Mouse (Mus musculus): ENCODE measurements around the gene 1110051M20Rik. TPM values are rescaled to one million over a fixed set of nuclear protein-coding genes. Genes with fewer than 3 reads are reported as not detected.
"Not testable (repeated sequence)": the region's sequence is repeated elsewhere in the genome, so short reads cannot be mapped to it uniquely, and the experiment has no call there.

The 1110051M20Rik gene
- total RNA-seq, 2 experiments from 2014 or later = 7.0 to 14.0 TPM

DNA sequence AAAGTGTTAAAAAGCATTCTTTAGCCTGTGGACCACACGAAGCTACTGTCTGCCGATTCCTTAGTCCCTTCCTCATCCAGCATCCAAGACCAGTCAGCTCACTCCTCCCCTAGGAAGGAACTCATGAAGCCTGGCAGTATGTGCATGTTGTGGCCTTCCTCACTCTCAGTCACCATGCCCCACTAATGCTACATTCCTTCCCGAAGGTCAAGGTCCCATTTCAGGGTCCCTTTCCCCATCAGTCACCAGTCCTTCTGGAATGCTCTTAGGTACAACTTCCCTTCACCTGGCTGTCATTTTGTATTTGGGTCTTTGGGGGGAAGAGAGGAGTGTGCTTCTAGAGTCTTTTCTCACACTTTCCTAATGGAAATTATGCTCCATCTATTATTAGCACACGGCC is 192.5 kb downstream of the 1110051M20Rik start:
- DNase-seq (ENCODE audit: low spot score) = no peak
- intact Hi-C loops (cut with DNase I) = no loop called here

DNA sequence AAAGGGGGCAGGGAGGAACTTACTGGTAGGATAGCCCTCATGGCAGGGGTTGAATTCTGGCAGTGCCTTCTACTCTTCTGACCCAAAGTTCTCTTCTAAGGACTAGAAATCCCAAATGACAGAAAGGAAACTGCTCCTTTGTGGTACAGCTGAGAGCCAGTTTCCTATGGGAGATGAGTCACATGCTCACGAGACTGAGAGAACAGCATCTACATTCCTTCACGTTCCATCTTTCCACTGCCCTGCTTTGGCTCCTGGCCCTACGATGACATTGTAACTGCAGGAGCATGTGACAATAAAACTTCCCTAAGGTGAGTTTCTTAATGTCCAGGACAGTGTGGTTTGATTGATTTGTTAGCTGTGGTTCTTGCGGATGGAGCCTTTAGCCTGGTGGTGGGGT is 196.1 kb downstream of the 1110051M20Rik start:
- intact Hi-C loops (cut with DNase I) = no loop called here
- no peak for DNase-seq (ENCODE audit: low spot score)

DNA sequence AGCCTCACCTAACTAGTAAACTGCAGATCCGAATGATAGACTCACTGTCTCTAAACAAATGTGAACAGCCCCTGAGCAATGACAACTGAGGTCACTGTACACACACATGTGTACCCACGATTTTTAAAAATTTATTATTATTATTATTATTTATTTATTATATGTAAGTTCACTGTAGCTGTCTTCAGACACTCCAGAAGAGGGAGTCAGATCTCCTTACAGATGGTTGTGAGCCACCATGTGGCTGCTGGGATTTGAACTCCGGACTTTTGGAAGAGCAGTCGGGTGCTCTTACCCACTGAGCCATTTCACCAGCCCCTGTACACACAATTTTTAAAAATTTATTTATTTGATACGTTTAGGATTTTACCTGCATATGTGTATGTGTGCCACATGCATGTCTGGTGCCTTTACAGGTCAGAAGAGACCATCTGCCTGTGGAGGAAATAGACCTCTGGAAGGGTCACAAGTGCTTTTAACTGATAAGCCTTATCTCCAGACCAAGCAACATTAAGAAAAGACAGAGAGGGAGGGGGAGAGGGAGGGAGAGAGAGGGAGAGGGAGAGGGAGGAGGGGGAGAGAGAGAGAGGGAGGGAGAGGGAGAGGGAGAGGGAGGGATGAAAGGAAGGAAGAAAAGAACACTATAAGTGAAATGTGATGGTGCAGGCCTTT is 199.8 kb downstream of the 1110051M20Rik start:
- no peak for DNase-seq (ENCODE audit: low spot score)
- intact Hi-C loops (cut with DNase I) = no loop called here

DNA sequence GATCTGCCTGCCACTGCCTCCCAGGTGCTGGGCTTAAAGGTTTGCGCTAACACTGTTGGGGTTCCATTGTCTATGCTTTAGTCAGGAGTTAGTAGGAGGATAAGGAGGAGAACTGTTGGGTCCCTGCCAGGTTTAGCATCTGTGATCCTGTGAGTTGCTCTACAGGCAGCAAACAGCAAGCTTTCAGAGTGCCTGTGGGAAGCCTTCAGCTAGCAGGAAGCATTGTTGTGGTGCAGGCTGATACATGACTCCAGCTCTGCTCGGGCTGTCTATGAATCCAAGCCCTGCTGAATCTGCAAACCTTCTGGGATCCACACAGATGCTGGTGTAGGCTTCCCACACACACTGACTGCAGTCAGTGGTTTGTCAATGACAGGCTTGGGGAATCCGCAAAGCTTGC is 201.1 kb downstream of the 1110051M20Rik start:
- intact Hi-C loops (cut with DNase I) = no loop called here

DNA sequence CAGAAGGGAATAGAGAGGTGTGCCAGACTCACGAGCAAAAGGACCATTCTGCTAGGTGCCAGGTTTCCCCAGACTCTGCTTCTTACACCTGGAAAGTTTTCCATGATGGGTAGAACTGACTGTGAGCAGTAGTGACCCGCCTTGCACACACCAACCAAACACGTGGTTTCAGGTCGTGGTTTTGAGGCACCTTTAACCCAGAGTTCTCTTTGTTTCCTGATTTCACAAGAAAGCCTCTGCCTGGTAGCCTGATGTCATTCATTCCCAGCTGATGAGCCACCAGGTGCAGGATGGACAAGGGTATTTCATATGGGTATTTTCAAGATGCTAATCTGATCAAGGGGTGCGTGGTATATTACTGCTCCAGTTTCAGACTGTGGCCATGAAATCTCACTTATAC is 202.0 kb downstream of the 1110051M20Rik start:
- DNase-seq (ENCODE audit: low spot score) = no peak
- intact Hi-C loops (cut with DNase I) = no loop called here

More for the DNA sequence above, 201.1 kb downstream of the 1110051M20Rik start:
- no peak for DNase-seq (ENCODE audit: low spot score)

DNA sequence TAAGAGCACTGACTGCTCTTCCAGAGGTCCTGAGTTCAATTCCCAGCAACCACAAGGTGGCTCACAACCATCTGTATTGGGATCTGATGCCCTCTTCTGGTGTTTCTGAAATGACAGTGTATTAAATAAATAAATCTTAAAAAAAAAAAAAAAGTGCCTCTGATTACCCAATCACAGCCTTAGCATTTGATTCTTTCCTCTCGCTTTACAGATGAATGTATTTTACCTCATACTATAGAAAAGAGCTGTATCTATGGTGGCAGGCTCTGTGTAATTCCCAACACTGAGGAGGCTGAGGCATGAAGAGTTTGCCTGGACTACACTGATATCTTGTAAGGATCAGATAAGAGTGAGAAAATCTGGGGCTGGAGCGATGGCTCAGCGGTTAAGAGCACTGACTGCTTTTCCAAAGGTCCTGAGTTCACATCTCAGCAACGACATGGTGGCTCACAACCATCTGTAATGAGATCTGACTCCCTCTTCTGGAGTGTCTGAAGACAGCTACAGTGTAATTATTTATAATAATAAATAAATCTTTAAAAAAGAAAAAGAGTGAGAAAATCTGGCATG is 206.9 kb downstream of the 1110051M20Rik start:
- not testable (repeated sequence) for DNase-seq (ENCODE audit: low spot score)
- intact Hi-C loops (cut with DNase I) = loop anchor here (2.0 kb wide), 2 partner anchors 27 to 35 kb away; partner anchors contain the start of genes Acp2, Arfgap2 and Nr1h3

- intact Hi-C loops (cut with DNase I) = loop anchor here (2.0 kb wide), 2 partner anchors 28 to 34 kb away; partner anchors contain the start of genes Acp2, Arfgap2 and Nr1h3
Measured at GRCm38 (mm10) chr2:91236601-91237510, 207.6 kb downstream of the 1110051M20Rik start, which contains the start of gene Ddb2. Gene Ddb2 (minus strand): TSS chr2:91236982.

DNA sequence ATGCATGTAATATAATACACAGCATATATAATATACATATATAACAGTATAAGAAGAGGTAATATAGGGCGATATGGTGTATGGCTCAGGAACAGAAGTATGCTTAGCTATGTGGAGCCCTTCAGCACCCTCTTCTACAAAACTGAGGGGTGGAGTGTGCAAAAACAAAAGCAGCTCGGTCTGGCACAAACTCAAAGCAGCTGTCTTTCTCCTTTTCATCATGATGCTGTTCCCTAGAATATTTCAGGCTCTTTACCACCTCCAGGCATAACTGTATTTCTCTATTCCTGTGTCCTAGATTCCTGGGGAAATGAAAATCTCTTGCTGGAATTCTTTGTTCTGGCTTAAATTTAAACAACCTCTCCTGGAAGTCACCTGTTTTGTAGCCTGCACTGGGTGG is 214.8 kb downstream of the 1110051M20Rik start:
- no peak for DNase-seq (ENCODE audit: low spot score)
- intact Hi-C loops (cut with DNase I) = no loop called here

More at GRCm38 (mm10) chr2:91236601-91237510, 207.6 kb downstream of the 1110051M20Rik start, which contains the start of gene Ddb2:
- DNase-seq (ENCODE audit: low spot score) = peak; percentile 82

Small RNAs within 50 kb of the gene (microRNA-seq; reads per million reads assigned to microRNA genes)
- not detected for gene Gm22071

Other genes starting within 250 kb of the 1110051M20Rik start
- 10 to 100 TPM; 13.8 to 15.9 TPM for gene Nr1h3, start 241.9 kb downstream of the 1110051M20Rik start, total RNA-seq (2021)
- gene Acp2, start 241.8 kb downstream of the 1110051M20Rik start, total RNA-seq (2021) = 10 to 100 TPM; 17.6 to 22.8 TPM
- 1 to 10 TPM; 2.9 to 3.1 TPM for gene Ddb2, start 207.7 kb downstream of the 1110051M20Rik start, total RNA-seq (2021)
- 100 to 1,000 TPM; 133 to 138 TPM for gene Pacsin3, start 188.8 kb downstream of the 1110051M20Rik start, total RNA-seq (2021)
- gene Arfgap2, start 179.7 kb downstream of the 1110051M20Rik start, total RNA-seq (2021) = 10 to 100 TPM; 56.2 TPM
- gene Lrp4, start 12.8 kb upstream of the 1110051M20Rik start, total RNA-seq (2021) = 10 to 100 TPM in 1 of 2 experiments, 1 to 10 TPM in 1; 9.7 to 12.0 TPM
- 10 to 100 TPM; 45.0 to 49.6 TPM for gene Ckap5, start 82.1 kb upstream of the 1110051M20Rik start, total RNA-seq (2021)
- not detected for gene F2, start 191.7 kb upstream of the 1110051M20Rik start, total RNA-seq (2021)
- 1 to 10 TPM; 5.2 to 5.7 TPM for gene Zfp408, start 205.1 kb upstream of the 1110051M20Rik start, total RNA-seq (2021)
- gene Arhgap1, start 205.2 kb upstream of the 1110051M20Rik start, total RNA-seq (2021) = 10 to 100 TPM; 24.7 to 27.7 TPM

Data from heart, postnatal 25 days (tissue).